Mouse (Mus musculus): ENCODE results near the gene Lmntd1.
"Not testable (repeated sequence)": the region's sequence is repeated elsewhere in the genome, so short reads cannot be mapped to it uniquely, and the experiment has no call there.

DNA sequence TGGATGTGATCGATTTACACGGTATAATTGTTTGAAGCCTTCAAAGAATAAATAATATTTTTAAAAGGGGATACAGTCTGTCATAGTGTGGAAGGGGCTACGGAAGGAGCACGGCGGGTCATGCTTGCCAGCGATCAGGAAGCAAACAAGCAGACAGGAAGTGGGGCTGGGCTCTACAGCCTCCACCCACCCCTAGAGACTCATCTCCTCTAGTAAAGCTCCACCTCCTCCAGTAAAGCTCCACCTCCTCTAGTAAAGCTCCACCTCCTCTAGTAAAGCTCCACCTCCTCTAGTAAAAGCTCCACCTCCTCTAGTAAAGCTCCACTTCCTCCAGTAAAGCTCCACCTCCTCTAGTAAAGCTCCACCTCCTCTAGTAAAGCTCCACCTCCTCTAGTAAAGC lies 276.6 kb downstream of the Lmntd1 start:
- TF ChIP-seq CTCF (IDR thresholded peaks at IDR 0.05; ENCODE audit: low read depth, low read length); EP300 (IDR thresholded peaks at IDR 0.05; ENCODE audit: insufficient read depth, low read depth, low read length): not testable (repeated sequence)

All from ES-Bruce4 (cell line).